Mouse (Mus musculus) heart, adult 2 months (tissue): ENCODE data around the gene C2. TPM values are rescaled to one million over a fixed set of nuclear protein-coding genes. Genes with fewer than 3 reads are reported as not detected.
A peak's percentile ranks its signal among the peaks of the same experiment; 100 is the strongest.

ENCODE experiments used
- DNase-seq, 2 experiments: peaks; one replicate each; pipeline ENCODE4 v3.0.0; 2021
- H3K27ac ChIP-seq: fragments of 200-600 bp; 2 replicates; pipeline ENCODE4 v1.8.1; 2022
- H3K27me3 ChIP-seq: fragments of 200-500 bp; 2 replicates; pipeline ENCODE4 v1.6.1; 2012; ENCODE audit warnings: mild to moderate bottlenecking, low read length, inconsistent platforms, mixed read lengths; ENCODE audit not compliant: control insufficient read depth, insufficient read depth
- H3K36me3 ChIP-seq: fragments of 200-500 bp; 2 replicates; pipeline ENCODE4 v1.6.1; 2012; ENCODE audit warnings: low read length, inconsistent platforms; ENCODE audit not compliant: control insufficient read depth, insufficient read depth
- H3K4me1 ChIP-seq: fragments of 200-500 bp; 2 replicates; pipeline ENCODE4 v1.6.1; 2011; ENCODE audit warnings: low read length; ENCODE audit not compliant: control insufficient read depth, insufficient read depth
- H3K4me3 ChIP-seq: fragments of 200-600 bp; 2 replicates; pipeline ENCODE4 v1.8.1; 2022
- H3K79me2 ChIP-seq: fragments of 200-500 bp; replicated peaks from 2 replicates; pipeline ENCODE4 v1.6.1; 2012; ENCODE audit warnings: mild to moderate bottlenecking, inconsistent platforms, low read length, moderate library complexity, mixed read lengths; ENCODE audit not compliant: control insufficient read depth, insufficient read depth
- H3K9ac ChIP-seq: fragments of 200-500 bp; 2 replicates; pipeline ENCODE4 v1.6.1; 2012; ENCODE audit warnings: low read depth, mild to moderate bottlenecking, control low read depth, inconsistent platforms, low read length, mixed read lengths
- CTCF ChIP-seq: fragments of 200-600 bp; IDR thresholded peaks from 2 replicates; pipeline ENCODE4 v1.8.1; 2022; ENCODE audit warnings: antibody characterized with exemption, mild to moderate bottlenecking, moderate library complexity
- EP300 ChIP-seq: fragments of 200-500 bp; IDR thresholded peaks from 2 replicates; pipeline ENCODE4 v1.6.1; 2011; ENCODE audit warnings: low read depth, low read length, control low read depth; ENCODE audit not compliant: insufficient read depth
- POLR2A ChIP-seq: fragments of 200-500 bp; IDR thresholded peaks from 2 replicates; pipeline ENCODE4 v1.6.1; 2011; ENCODE audit warnings: mild to moderate bottlenecking, low read depth, low read length, control low read depth; ENCODE audit not compliant: insufficient read depth
- WGBS: fragments of 180-500 bp; shearing (Covaris S2); methylation state at CpG from one replicate; pipeline ENCODE4 v1.1.7; 2018; 5-methylcytosine and 5-hydroxymethylcytosine counted together
- intact Hi-C: fragments of 180-260 bp; cut with DNase I; formaldehyde crosslinking; loops from one replicate; pipeline ENCODE4 v1.15.1; 2025
- polyA plus RNA-seq: library from polyadenylated mRNA; depleted of rRNA; stranded (reverse); fragments of >200 nt; gene quantifications from 2 replicates; pipeline ENCODE4 v1.2.3, GENCODE M21; 2012
- total RNA-seq, 2 experiments: library from RNA; stranded (reverse); gene quantifications; 2 replicates each; pipeline ENCODE4 v1.2.3; 2021

C2 gene
- total and polyA plus RNA-seq, 3 experiments: 1.8 to 4.5 (median 3.1) TPM

DNA sequence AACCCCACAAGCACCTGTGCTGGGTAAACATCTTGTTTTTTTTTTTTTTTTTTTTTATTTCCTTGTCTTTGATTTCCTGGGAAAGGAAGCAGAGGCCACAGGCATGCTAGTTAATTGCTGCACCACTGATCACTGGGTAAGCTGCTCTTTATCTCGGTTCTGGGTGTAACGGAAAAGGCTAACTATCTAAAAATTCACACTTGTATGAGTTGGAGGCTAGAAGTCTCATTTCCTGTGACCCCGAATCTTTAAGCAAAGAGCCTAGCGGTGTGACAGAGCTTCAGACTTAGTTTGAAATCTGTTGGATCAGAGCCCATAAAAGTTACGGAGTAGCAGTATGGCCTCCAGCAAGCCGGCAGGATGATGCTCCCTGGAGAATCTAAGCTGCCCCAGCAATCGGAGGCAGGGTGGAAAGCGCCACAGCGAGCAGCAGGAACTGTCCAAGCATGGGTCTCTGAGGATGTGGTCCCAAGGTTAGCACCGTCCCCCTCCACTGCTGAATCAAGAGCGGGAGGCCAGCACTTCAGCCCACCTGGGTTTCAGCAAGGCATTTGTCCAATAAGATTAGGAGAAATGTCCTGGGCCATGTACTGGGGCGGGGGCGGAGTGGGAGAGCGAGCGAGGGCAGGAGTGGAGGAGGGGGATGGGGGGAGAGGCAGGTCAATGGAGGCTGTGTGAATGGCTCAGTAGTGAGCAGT, 43.4 kb upstream of the C2 start:
- H3K9ac ChIP-seq: peak overlapping the region; percentile 46
- 10% methylated on average over 15 of the region's 15 CpGs for WGBS
- TF ChIP-seq POLR2A (peak; percentile 34; the same call in 1 of the 2 replicates), EP300 (no peak)
- H3K36me3 ChIP-seq: no peaks in the 10 kb centered on the region; the same call in 1 of the 2 replicates
- no peaks in the 10 kb centered on the region for H3K79me2 ChIP-seq
- peaks cover 3% of the 10 kb centered on the region; the same call in 1 of the 2 replicates for H3K4me1 ChIP-seq
- H3K27ac ChIP-seq: peak overlapping the region; percentile 84
- H3K4me3 ChIP-seq: peak overlapping the region; percentile 38
- DNase-seq: peak; percentile 49 to 61
- no peaks in the 10 kb centered on the region for H3K27me3 ChIP-seq
- intact Hi-C loops: no loop called here

DNA sequence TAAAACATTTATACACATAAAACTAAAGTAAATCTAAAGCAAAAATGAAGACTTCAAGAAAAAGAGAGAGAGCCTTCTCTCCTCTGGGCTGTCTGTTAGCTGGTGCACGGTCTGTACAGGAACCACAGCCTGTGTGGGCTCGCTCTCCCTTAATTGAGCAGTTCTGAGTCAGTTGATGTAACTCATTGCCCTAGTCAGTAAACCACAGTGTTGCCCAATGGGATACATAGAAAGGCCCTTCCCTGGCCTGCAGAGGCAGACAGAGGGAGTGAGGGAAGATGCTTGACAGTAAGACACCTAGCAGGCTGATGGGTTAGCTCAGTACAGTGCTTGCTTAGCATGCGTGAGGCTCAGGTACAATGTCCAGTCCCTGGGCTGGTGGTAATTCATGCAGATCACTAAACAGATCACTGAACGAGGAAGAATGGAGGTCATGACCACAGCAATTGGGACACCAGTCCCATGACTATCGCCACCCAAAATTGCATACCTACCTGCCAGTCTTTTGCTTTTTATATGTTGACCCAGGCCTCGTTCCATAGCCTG, 40.0 kb upstream of the C2 start:
- intact Hi-C loops: no loop called here
- WGBS: 88% methylated on average over 6 of the region's 6 CpGs
- Histone ChIP-seq H3K4me3 (no peak overlapping the region), H3K9ac (no peak overlapping the region), H3K27me3 (no peaks in the 10 kb centered on the region), H3K36me3 (no peaks in the 10 kb centered on the region; the same call in 1 of the 2 replicates), H3K27ac (no peak overlapping the region), H3K79me2 (no peaks in the 10 kb centered on the region), H3K4me1 (peaks cover 3% of the 10 kb centered on the region; the same call in 1 of the 2 replicates)
- DNase-seq: no peak
- TF ChIP-seq POLR2A: no peak
- TF ChIP-seq CTCF: no peak
- TF ChIP-seq EP300: no peak

DNA sequence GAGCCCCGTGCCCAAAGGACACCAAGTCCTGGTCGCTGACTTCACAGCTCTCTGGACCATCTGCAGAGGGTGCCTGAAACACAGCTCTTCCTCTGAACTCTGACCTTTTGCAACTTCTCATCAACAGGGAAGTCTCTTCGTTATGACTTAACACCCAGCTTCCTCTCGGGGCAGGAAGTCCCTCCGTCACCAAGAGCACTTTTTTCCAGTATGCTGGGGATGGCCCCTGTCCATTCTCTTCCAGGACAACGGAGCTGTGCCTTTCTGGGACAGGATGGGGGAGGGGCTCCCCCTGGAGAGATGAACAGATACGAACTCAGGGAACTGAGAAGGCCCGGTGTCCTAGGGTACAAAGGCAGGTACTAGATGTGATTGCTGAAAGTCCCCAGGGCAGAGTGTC, 36.8 kb upstream of the C2 start:
- TF ChIP-seq POLR2A: no peak
- TF ChIP-seq EP300: no peak
- TF ChIP-seq CTCF: no peak
- peaks cover 1% of the 10 kb centered on the region; the same call in 1 of the 2 replicates for H3K4me1 ChIP-seq
- H3K27ac ChIP-seq: peak overlapping the region; percentile 62
- peak overlapping the region; percentile 37 for H3K4me3 ChIP-seq
- intact Hi-C loops: no loop called here
- no peaks in the 10 kb centered on the region for H3K36me3 ChIP-seq
- 39% methylated on average over 8 of the region's 8 CpGs for WGBS
- H3K27me3 ChIP-seq: no peaks in the 10 kb centered on the region
- DNase-seq: peak in 1 of 2 experiments; percentile 32
- H3K9ac ChIP-seq: no peak overlapping the region
- H3K79me2 ChIP-seq: no peaks in the 10 kb centered on the region

DNA sequence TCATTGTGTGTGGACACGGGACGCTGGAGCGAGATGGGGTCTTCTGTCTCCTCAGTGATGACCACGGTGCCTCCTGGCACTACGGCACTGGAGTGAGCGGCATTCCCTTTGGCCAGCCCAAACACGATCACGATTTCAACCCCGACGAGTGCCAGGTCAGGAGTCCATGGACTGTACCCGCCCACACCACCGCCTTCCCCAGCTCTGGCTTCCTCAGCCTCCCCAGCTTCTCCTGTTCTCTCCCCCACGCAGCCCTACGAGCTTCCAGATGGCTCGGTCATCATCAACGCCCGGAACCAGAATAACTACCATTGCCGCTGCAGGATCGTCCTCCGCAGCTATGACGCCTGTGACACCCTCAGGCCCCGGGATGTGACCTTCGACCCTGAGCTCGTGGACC, 36.0 kb upstream of the C2 start:
- H3K79me2 ChIP-seq: no peaks in the 10 kb centered on the region
- no peak for TF ChIP-seq POLR2A
- TF ChIP-seq EP300: no peak
- no peak for TF ChIP-seq CTCF
- H3K4me1 ChIP-seq: peaks cover 1% of the 10 kb centered on the region; the same call in 1 of the 2 replicates
- intact Hi-C loops: no loop called here
- H3K4me3 ChIP-seq: peak overlapping the region; percentile 37
- H3K27ac ChIP-seq: peak overlapping the region; percentile 62
- H3K36me3 ChIP-seq: no peaks in the 10 kb centered on the region
- H3K27me3 ChIP-seq: no peaks in the 10 kb centered on the region
- H3K9ac ChIP-seq: peak overlapping the region; percentile 25; the same call in 1 of the 2 replicates
- DNase-seq: no peak
- 60% methylated on average over 24 of the region's 24 CpGs for WGBS

DNA sequence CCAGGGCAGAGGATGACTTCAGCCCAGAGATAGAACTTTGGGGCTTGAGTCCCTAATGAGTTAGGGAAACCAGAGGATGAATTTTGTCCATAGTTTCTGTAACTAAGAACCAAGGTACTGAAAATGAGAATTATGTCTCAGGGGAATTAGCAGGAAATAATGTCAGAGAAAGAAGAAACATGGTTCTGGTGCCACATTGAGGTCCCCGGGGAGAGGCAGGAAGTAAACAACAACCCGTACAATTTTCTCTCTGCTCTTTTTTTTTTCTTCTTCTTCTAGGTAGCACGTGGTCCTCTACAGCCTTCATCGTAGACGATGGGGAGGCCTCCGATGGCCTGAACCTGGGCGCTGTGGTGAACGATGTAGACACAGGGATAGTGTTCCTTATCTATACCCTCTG, 34.2 kb upstream of the C2 start:
- WGBS: 50% methylated on average over 8 of the region's 8 CpGs
- no peaks in the 10 kb centered on the region for H3K79me2 ChIP-seq
- peak overlapping the region; percentile 90 for H3K4me3 ChIP-seq
- intact Hi-C loops: no loop called here
- H3K4me1 ChIP-seq: peaks cover 1% of the 10 kb centered on the region; the same call in 1 of the 2 replicates
- H3K27ac ChIP-seq: peak overlapping the region; percentile 85
- H3K27me3 ChIP-seq: no peaks in the 10 kb centered on the region
- H3K9ac ChIP-seq: peak overlapping the region; percentile 89; the same call in 1 of the 2 replicates
- no peak for DNase-seq
- TF ChIP-seq CTCF (no peak), EP300 (no peak), POLR2A (no peak)
- H3K36me3 ChIP-seq: no peaks in the 10 kb centered on the region

DNA sequence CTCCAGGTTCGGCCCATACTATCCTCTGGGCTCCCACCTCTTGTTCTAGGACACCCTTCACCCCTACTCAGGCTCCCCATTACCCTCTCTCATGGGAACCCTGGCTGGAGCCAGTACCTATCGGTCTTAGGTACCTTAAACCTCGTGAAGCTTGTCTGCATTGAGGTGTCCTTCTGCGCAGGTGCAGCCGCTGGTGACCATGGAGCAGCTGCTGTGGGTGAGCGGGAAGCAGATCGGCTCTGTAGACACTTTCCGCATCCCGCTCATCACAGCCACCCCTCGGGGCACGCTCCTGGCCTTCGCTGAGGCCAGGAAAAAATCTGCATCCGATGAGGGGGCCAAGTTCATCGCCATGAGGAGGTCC, 33.7 kb upstream of the C2 start:
- H3K36me3 ChIP-seq: no peaks in the 10 kb centered on the region
- no peaks in the 10 kb centered on the region for H3K27me3 ChIP-seq
- DNase-seq: peak in 1 of 2 experiments; percentile 45
- 10% methylated on average over 14 of the region's 14 CpGs for WGBS
- intact Hi-C loops: loop anchor here (2.0 kb wide), 2 partner anchors 39 to 49 kb away; partner anchors contain the start of gene Lsm2
- peak overlapping the region; percentile 89 for H3K9ac ChIP-seq
- H3K79me2 ChIP-seq: no peaks in the 10 kb centered on the region
- H3K4me1 ChIP-seq: peaks cover 1% of the 10 kb centered on the region; the same call in 1 of the 2 replicates
- H3K27ac ChIP-seq: peak overlapping the region; percentile 85
- H3K4me3 ChIP-seq: peak overlapping the region; percentile 90
- TF ChIP-seq CTCF: no peak
- no peak for TF ChIP-seq POLR2A
- TF ChIP-seq EP300: no peak
